Mouse (Mus musculus): Measurements from ENCODE around the gene Prr23a3. TPM values are rescaled to one million over a fixed set of nuclear protein-coding genes. Genes with fewer than 3 reads are reported as not detected.

The Prr23a3 gene
- not detected in 2 replicates for polyA plus RNA-seq (2012; rRNA removed)

DNA sequence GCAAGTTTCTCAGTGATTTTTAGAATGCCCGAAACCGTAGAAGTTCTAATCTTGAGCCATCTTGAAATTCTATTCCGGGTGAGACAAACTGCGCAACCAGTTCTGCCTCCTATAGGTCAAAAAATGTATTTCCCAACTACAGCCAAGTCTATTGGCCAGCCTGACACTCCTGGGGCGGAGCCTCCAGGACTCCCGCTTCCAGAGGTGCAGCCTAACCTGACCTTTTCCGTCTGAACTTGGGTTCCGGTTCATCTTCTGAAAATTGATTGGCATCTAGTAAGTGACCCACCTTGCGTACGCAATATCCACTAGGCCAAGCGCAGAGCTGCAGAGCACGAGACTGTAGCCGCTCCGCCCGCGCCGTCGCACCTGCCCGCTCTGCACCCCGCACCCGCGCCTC is at the start of gene Prr23a3:
Gene Prr23a3, plus strand, starts transcription at position 197 of the 400 bp plus-strand sequence.
- no peak within 1 kb of the TSS for H3K4me3 ChIP-seq (ENCODE audit: extremely low read depth, insufficient read depth, insufficient read length)
- TF ChIP-seq POLR2A (IDR thresholded peaks at IDR 0.05; ENCODE audit: low read depth, low read length) (no peak), CTCF (IDR thresholded peaks at IDR 0.05; ENCODE audit: extremely low read depth, insufficient read depth, insufficient read length, insufficient replicate concordance) (no peak)
- no peak within 1 kb of the TSS for H3K27ac ChIP-seq (ENCODE audit: insufficient read depth, low read length)
- 58% methylated on average over 22 of the region's 22 CpGs for WGBS
- no peak for DNase-seq (ENCODE audit: low read depth in 1 of 2, low spot score in 2 of 2)
- no peaks in the 10 kb centered on the region for H3K4me1 ChIP-seq (ENCODE audit: control insufficient read depth, insufficient read depth, insufficient read length)
- H3K27me3 ChIP-seq (ENCODE audit: control insufficient read depth, insufficient read depth, low read length): no peaks in the 10 kb centered on the region
- no peaks in the 10 kb centered on the region for H3K36me3 ChIP-seq (ENCODE audit: control insufficient read depth, insufficient read depth, low read length)

DNA sequence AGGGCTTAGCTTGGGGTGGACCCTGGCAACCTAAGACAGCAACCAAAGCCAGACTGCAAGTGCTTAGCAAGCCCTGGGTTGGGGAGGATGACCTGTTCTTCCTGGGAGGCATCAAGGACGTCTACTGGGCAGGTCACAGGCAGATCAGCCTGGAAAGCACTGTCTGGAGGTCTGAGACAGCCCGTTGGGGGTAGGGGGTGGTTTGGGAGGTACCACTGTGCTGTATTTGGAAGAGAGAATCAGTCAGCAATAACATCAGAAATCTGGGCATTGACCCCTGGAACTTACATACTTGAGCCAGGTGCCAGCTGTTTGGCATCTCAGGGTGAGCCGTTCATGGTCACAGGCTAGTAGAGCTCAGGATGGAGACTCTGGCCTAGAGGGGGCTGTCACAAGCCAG is 48.5 kb upstream of the Prr23a3 start:
- no peaks in the 10 kb centered on the region for H3K4me1 ChIP-seq (ENCODE audit: control insufficient read depth, insufficient read depth, insufficient read length)
- H3K27me3 ChIP-seq (ENCODE audit: control insufficient read depth, insufficient read depth, low read length): no peaks in the 10 kb centered on the region
- TF ChIP-seq CTCF (IDR thresholded peaks at IDR 0.05; ENCODE audit: extremely low read depth, insufficient read depth, insufficient read length, insufficient replicate concordance) (no peak), POLR2A (IDR thresholded peaks at IDR 0.05; ENCODE audit: low read depth, low read length) (no peak)
- H3K36me3 ChIP-seq (ENCODE audit: control insufficient read depth, insufficient read depth, low read length): no peaks in the 10 kb centered on the region
- no peak for DNase-seq (ENCODE audit: low read depth in 1 of 2, low spot score in 2 of 2)
- 65% methylated on average over 3 of the region's 3 CpGs for WGBS
- no peak overlapping the region for H3K27ac ChIP-seq (ENCODE audit: insufficient read depth, low read length)
- H3K4me3 ChIP-seq (ENCODE audit: extremely low read depth, insufficient read depth, insufficient read length): no peak overlapping the region

DNA sequence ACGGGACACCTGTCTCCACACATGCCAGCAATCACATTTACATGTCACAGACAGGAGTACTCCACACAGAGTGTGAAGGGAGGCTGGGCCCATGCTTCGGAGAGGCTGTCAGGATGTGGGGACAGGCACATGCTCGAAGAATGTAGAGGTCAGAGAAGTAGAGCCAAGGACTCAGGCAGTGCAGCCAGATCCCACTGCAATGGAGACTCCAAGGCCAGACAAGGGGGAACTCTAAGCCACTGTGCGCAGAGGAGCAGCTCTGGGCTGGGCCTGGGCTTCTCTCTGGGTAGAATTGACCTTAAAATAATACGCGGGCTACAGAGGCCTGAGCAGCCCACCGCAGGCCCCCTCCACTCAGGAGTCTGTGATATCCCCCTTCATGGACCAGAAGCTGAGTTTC is 47.0 kb upstream of the Prr23a3 start:
- TF ChIP-seq POLR2A (IDR thresholded peaks at IDR 0.05; ENCODE audit: low read depth, low read length): no peak
- no peak for TF ChIP-seq CTCF (IDR thresholded peaks at IDR 0.05; ENCODE audit: extremely low read depth, insufficient read depth, insufficient read length, insufficient replicate concordance)
- Histone ChIP-seq H3K4me3 (ENCODE audit: extremely low read depth, insufficient read depth, insufficient read length) (no peak overlapping the region), H3K36me3 (ENCODE audit: control insufficient read depth, insufficient read depth, low read length) (no peaks in the 10 kb centered on the region), H3K27ac (ENCODE audit: insufficient read depth, low read length) (no peak overlapping the region), H3K27me3 (ENCODE audit: control insufficient read depth, insufficient read depth, low read length) (no peaks in the 10 kb centered on the region), H3K4me1 (ENCODE audit: control insufficient read depth, insufficient read depth, insufficient read length) (no peaks in the 10 kb centered on the region)
- no peak for DNase-seq (ENCODE audit: low read depth in 1 of 2, low spot score in 2 of 2)
- 85% methylated on average over 7 of the region's 7 CpGs for WGBS

DNA sequence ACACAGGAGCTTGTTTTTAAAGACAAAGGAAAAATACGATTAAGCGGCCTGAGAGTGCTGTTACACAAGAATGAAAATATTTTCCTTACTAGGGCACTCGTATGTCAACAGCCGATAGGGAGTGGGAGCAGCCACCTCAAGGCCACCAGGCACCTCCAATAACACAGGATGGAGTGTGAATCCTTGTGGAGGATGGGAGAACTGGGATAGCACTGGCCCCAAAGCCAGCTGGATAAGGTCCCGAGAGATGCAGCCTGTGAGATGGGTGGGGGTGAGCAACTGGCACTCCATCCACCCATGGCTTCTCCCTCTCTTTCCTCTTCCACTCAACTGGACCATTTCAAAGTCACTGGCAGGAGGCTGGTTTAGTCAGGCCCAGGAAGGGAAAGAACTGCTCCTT is 45.6 kb upstream of the Prr23a3 start:
- 63% methylated on average over 5 of the region's 5 CpGs for WGBS
- no peaks in the 10 kb centered on the region for H3K4me1 ChIP-seq (ENCODE audit: control insufficient read depth, insufficient read depth, insufficient read length)
- no peak for TF ChIP-seq POLR2A (IDR thresholded peaks at IDR 0.05; ENCODE audit: low read depth, low read length)
- no peak for TF ChIP-seq CTCF (IDR thresholded peaks at IDR 0.05; ENCODE audit: extremely low read depth, insufficient read depth, insufficient read length, insufficient replicate concordance)
- H3K4me3 ChIP-seq (ENCODE audit: extremely low read depth, insufficient read depth, insufficient read length): no peak overlapping the region
- H3K27ac ChIP-seq (ENCODE audit: insufficient read depth, low read length): no peak overlapping the region
- DNase-seq (ENCODE audit: low read depth in 1 of 2, low spot score in 2 of 2): no peak
- no peaks in the 10 kb centered on the region for H3K36me3 ChIP-seq (ENCODE audit: control insufficient read depth, insufficient read depth, low read length)
- no peaks in the 10 kb centered on the region for H3K27me3 ChIP-seq (ENCODE audit: control insufficient read depth, insufficient read depth, low read length)

DNA sequence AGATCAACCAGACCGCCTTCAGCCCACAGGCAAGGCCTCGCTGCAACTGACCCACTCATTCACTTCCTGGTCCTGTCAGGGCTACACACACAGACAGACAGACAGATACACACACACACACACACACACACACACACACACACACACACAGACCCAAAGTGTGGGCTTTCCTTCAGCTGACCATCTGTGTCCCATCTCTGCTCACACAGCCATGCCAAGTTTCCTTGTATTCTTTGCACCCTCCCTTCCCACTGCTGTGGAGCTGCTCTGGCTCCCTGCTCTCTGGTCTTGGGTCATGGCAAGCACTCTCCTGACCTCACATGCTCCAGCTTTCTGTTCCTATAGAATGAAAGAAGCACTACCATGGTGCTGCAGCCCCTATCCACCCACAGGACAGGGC is 45.1 kb upstream of the Prr23a3 start:
- no peak overlapping the region for H3K27ac ChIP-seq (ENCODE audit: insufficient read depth, low read length)
- no peak for DNase-seq (ENCODE audit: low read depth in 1 of 2, low spot score in 2 of 2)
- 96% methylated on average over 2 of the region's 2 CpGs for WGBS
- no peaks in the 10 kb centered on the region for H3K27me3 ChIP-seq (ENCODE audit: control insufficient read depth, insufficient read depth, low read length)
- no peak overlapping the region for H3K4me3 ChIP-seq (ENCODE audit: extremely low read depth, insufficient read depth, insufficient read length)
- no peaks in the 10 kb centered on the region for H3K4me1 ChIP-seq (ENCODE audit: control insufficient read depth, insufficient read depth, insufficient read length)
- TF ChIP-seq CTCF (IDR thresholded peaks at IDR 0.05; ENCODE audit: extremely low read depth, insufficient read depth, insufficient read length, insufficient replicate concordance) (no peak), POLR2A (IDR thresholded peaks at IDR 0.05; ENCODE audit: low read depth, low read length) (no peak)
- H3K36me3 ChIP-seq (ENCODE audit: control insufficient read depth, insufficient read depth, low read length): no peaks in the 10 kb centered on the region

DNA sequence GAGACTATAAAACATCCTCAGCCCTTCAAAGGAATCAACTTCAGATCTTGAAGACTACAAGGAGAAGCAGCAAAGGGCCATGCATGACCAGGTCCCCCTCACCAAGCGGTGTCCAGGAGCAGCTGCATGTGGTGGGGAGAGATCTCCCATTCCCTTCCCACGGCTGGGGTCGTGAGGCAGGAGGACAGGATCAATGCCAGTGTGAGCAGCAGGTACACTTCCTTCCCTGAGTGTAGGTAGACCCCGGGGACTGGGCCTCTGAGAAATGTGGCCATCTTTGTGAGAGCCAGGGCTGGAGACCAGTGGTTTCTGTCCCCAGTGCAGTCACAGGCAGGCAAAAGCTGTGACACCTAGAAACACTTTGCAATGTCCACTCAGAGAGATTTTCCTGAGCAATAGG is 44.1 kb upstream of the Prr23a3 start:
- Histone ChIP-seq H3K27ac (ENCODE audit: insufficient read depth, low read length) (no peak overlapping the region), H3K4me1 (ENCODE audit: control insufficient read depth, insufficient read depth, insufficient read length) (no peaks in the 10 kb centered on the region), H3K4me3 (ENCODE audit: extremely low read depth, insufficient read depth, insufficient read length) (no peak overlapping the region), H3K36me3 (ENCODE audit: control insufficient read depth, insufficient read depth, low read length) (no peaks in the 10 kb centered on the region), H3K27me3 (ENCODE audit: control insufficient read depth, insufficient read depth, low read length) (no peaks in the 10 kb centered on the region)
- WGBS: 85% methylated on average over 4 of the region's 4 CpGs
- no peak for DNase-seq (ENCODE audit: low read depth in 1 of 2, low spot score in 2 of 2)
- no peak for TF ChIP-seq CTCF (IDR thresholded peaks at IDR 0.05; ENCODE audit: extremely low read depth, insufficient read depth, insufficient read length, insufficient replicate concordance)

DNA sequence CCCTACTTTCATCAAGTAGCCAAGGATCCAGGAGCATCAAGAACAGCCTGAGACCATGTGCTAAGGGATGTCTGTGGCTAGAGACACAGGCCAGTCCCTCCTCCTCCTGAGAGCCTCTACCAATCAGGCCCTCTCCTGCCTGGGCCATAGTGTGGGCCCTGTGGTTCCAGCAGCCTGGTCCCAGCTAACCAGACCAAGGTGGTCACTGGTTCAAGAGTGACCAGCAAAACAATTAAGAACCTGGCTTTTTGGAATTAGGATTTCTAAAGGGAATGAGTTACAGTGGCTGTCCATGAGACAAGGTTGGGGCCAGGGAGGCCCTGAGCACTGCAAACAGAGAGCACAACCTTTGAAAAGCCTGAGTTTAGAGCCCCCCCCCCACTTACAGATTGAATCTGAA is 43.5 kb upstream of the Prr23a3 start:
- TF ChIP-seq CTCF (IDR thresholded peaks at IDR 0.05; ENCODE audit: extremely low read depth, insufficient read depth, insufficient read length, insufficient replicate concordance): no peak
- TF ChIP-seq POLR2A (IDR thresholded peaks at IDR 0.05; ENCODE audit: low read depth, low read length): no peak
- Histone ChIP-seq H3K27me3 (ENCODE audit: control insufficient read depth, insufficient read depth, low read length) (no peaks in the 10 kb centered on the region), H3K4me1 (ENCODE audit: control insufficient read depth, insufficient read depth, insufficient read length) (no peaks in the 10 kb centered on the region), H3K4me3 (ENCODE audit: extremely low read depth, insufficient read depth, insufficient read length) (no peak overlapping the region), H3K36me3 (ENCODE audit: control insufficient read depth, insufficient read depth, low read length) (no peaks in the 10 kb centered on the region), H3K27ac (ENCODE audit: insufficient read depth, low read length) (no peak overlapping the region)
- no peak for DNase-seq (ENCODE audit: low read depth in 1 of 2, low spot score in 2 of 2)
